Mouse (Mus musculus) frontal cortex, postnatal 25 days (tissue): ENCODE results near the gene Ptprk.

Experiments used
- DNase-seq, 2 experiments: peaks; one replicate each; pipeline ENCODE4 v3.0.0; 2022; ENCODE audit warnings: low spot score in 2 of 2

The Ptprk gene

GRCm38 (mm10) chr10:28396520-28396915, 321.9 kb downstream of the Ptprk start:
- no peak for DNase-seq

- no peak for DNase-seq
Measured at GRCm38 (mm10) chr10:28401796-28402195, 327.2 kb downstream of the Ptprk start.

GRCm38 (mm10) chr10:28408980-28409379, 334.4 kb downstream of the Ptprk start:
- no peak for DNase-seq

GRCm38 (mm10) chr10:28414823-28415222, 340.2 kb downstream of the Ptprk start:
- DNase-seq, result no peak

GRCm38 (mm10) chr10:28422622-28423021, 348.0 kb downstream of the Ptprk start:
- no peak for DNase-seq

GRCm38 (mm10) chr10:28425371-28425770, 350.8 kb downstream of the Ptprk start:
- DNase-seq, result no peak

GRCm38 (mm10) chr10:28436084-28436483, 361.5 kb downstream of the Ptprk start:
- DNase-seq, result no peak

GRCm38 (mm10) chr10:28449853-28450252, 375.2 kb downstream of the Ptprk start:
- no peak for DNase-seq

GRCm38 (mm10) chr10:28450642-28451041, 376.0 kb downstream of the Ptprk start:
- no peak for DNase-seq

- DNase-seq, result no peak
Measured at GRCm38 (mm10) chr10:28458027-28458426, 383.4 kb downstream of the Ptprk start.

- DNase-seq, result no peak
Measured at GRCm38 (mm10) chr10:28459963-28460362, 385.3 kb downstream of the Ptprk start.

GRCm38 (mm10) chr10:28463706-28464105, 389.1 kb downstream of the Ptprk start:
- DNase-seq, result no peak

- DNase-seq, result no peak
Measured at GRCm38 (mm10) chr10:28464766-28465548, 390.3 kb downstream of the Ptprk start.

- peak; percentile 32 to 33 for DNase-seq
Measured at GRCm38 (mm10) chr10:28485574-28485973, 411.0 kb downstream of the Ptprk start.

- DNase-seq, result no peak
Measured at GRCm38 (mm10) chr10:28491006-28491405, 416.4 kb downstream of the Ptprk start.

- no peak for DNase-seq
Measured at GRCm38 (mm10) chr10:28492206-28492605, 417.6 kb downstream of the Ptprk start.

- DNase-seq, result no peak
Measured at GRCm38 (mm10) chr10:28492870-28493269, 418.2 kb downstream of the Ptprk start.

GRCm38 (mm10) chr10:28493271-28493861, 418.7 kb downstream of the Ptprk start:
- peak in 1 of 2 experiments; percentile 18 for DNase-seq

GRCm38 (mm10) chr10:28497791-28498190, 423.2 kb downstream of the Ptprk start:
- no peak for DNase-seq

GRCm38 (mm10) chr10:28498504-28498903, 423.9 kb downstream of the Ptprk start:
- no peak for DNase-seq

- no peak for DNase-seq
Measured at GRCm38 (mm10) chr10:28513601-28514000, 439.0 kb downstream of the Ptprk start.

- DNase-seq, result no peak
Measured at GRCm38 (mm10) chr10:28516147-28516546, 441.5 kb downstream of the Ptprk start.

- DNase-seq, result no peak
Measured at GRCm38 (mm10) chr10:28518297-28518696, 443.7 kb downstream of the Ptprk start.
